Mouse (Mus musculus): ENCODE measurements around the gene Gm10964. TPM values are rescaled to one million over a fixed set of nuclear protein-coding genes. Genes with fewer than 3 reads are reported as not detected.

Gm10964 gene
- total RNA-seq, 2 experiments from 2014 or later = not detected

DNA sequence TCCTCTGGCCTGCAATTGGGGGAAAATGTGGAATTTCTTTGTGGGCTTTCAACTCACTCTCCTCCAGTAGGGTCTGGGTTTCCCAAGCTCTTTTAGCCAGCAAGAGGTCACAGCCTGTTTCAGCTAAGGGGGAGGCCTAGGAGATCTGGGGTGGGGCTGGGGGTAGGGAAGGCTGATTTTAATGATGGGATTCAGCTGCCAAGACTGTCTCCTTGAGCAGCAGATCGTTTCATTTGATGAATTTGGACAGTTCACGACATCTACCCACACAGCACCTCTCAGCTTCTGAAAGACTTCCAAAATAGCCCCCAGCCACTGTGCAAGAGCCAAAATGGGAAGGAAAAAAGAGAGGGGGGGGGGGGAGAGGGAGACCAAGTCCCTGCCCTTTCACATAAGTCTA is 6.0 kb upstream of the Gm10964 start:
- DNase-seq (ENCODE audit: extremely low spot score in 1 of 2, low spot score in 2 of 2) = no peak
- intact Hi-C loops (cut with DNase I) = loop anchor here (5.0 kb wide), 1 partner anchor 156 kb away; the partner anchor contains the start of gene Syt6

DNA sequence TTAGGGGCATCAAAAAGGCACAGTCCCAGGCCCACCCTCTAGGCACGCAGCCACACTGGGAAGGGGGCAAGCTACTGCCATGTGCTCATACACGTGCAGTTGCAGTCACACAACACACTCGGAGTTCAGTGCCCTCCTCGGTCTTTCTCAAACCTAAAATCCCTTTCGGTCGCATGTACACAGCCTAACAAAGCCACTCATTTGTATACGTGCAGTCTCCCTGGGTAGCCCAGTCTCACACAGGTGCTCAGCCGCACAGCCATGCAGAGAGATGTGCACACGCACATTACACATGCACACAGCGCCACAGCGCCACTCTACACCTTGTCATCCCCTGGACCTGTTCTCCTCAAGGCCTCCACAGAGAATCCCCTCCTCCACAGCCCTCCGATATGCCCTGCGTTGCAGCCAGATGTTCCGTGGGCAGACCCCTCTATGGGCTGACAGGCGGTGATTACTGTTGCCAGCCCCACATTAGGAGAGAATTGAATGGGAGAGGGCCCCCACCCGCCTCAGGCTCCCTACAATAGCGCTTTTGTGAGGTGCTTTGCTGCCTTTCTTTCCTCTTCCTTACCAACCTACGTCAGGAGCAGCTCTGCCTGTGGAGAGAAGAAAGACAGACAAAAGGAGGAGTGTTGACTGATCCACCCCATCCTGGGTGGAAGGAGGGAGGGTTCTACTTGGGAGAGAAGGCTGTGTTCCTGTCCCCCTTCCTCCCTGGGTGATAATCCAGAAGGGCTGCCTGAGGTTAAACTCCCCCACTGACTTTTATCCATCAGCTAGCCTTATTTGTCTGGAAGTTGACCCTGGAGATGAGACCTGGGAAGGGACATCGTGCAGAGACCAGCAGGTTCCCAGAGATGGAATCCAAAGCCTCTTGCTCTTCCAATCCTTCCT is 5.1 kb upstream of the Gm10964 start:
- intact Hi-C loops (cut with DNase I) = loop anchor here (5.0 kb wide), 1 partner anchor 157 kb away; the partner anchor contains the start of gene Syt6

DNA sequence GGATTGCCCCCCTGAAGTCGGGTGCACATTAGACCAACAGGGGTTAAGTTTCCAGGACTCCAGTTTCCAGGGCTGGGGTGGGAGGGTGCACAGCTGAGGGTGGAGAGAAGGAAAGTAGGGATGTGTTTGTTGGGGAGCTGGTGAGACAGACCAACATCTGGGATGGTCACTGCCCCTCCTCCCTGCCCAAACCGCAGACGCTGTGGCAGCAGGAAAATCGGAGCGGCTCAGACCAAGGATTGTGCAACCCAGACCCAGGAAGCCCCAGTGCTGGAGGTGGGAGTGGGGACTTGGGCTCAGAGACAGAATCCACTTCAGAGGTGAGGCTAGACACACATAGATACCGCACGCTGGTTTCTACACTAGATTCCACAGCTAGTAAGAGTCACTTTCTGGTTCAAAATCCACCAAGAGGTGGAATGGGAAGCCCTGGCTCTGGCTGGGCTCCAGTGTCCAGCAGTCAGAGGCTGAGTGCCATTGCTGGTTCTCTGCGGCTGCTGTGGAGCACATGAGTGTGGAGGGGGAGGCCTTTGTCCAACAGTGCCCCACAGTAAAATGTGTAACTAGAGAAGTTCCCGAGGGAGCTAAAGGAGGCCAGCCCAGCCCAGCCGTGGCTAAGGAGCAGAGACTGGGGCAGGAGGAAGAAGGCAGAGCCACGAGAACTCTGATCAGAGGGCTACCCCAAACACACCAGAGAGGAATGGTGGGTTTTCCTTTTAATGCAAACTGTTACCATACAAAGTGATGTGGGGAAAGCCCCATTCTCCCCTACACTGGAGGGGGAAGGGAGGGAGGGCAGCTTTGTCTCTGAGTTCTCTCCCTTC is 4.3 kb upstream of the Gm10964 start:
- intact Hi-C loops (cut with DNase I) = loop anchor here (5.0 kb wide), 3 partner anchors 158 to 343 kb away; partner anchors contain the start of gene Syt6
- DNase-seq (ENCODE audit: extremely low spot score in 1 of 2, low spot score in 2 of 2) = no peak

More for the DNA sequence above, 5.1 kb upstream of the Gm10964 start:
- peak; percentile 36 to 38 for DNase-seq (ENCODE audit: extremely low spot score in 1 of 2, low spot score in 2 of 2)

DNA sequence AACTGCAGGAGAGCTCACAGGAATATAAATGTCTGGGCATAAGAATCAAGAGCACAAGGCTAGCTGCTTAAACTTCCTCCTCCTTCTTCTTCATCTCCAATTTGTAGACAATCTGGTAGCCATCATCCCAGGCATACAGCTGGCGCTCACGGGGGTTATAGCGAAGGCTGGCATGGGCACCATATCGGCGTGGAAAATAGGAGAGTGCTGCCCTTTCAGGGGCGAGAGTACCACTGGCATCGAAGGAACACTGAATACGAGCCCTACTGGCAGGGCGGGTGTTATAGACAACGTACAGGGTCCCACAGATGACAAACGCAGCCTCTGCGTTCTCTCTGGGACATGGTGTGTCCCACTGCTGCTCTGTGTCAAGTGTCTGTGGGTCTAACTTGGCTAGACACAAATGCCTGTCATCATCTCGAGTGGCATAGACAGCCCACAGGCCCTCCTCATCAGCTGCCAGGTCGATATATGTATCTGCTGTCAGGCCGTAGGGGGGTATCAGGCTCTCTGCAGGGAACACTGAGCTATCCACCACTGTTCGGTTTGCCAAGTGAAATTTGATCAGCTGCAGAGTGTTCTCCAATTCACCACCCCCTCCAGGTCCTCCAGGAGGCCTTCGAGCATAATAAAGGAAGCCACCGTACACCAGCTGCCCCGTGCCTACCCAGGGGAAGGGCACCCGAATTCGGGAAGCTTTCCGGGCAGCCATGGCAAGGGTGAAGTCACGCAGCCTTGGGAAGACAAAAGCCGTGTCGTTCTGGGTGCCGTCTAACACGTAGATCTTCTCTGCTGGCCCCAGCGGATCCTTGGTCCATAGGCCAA is 3.2 kb upstream of the Gm10964 start:
- intact Hi-C loops (cut with DNase I) = loop anchor here (5.0 kb wide), 2 partner anchors 299 to 344 kb away; no protein-coding TSS in a partner anchor

DNA sequence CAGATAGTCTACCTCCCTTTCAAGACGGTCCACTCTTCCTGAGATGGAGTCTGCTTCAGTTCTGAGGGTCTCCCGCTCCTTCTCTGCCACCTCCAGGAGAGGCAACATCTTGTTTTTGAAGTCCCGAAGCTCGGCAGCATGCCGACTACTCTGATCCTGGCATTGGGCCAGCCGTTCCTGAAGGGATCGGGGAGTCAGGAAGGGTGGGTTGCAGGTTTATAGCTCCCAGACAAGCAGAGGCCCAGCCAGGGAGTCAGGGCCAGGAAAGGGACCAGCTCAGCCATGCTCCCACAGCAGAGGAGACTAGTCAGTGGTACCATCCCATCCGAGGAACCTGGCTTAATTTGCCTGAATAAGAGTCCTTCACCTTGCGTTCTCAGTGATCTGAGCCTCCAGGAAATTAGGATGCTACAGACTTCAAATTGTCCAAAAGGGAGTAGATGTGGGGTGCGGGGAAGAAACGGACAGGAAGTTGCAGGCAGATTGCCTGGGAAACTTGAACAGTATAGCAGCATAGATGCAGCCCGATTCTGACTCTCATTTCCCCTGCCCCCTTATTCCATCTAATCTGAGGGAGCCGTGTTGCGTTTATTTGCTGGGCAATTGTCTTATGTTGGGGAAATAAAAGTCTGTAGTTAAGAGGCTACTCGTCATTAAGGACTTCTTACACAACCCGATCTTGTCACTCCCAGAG is 2.0 kb upstream of the Gm10964 start:
- intact Hi-C loops (cut with DNase I) = loop anchor here (5.0 kb wide), 2 partner anchors 300 to 345 kb away; no protein-coding TSS in a partner anchor
- DNase-seq (ENCODE audit: extremely low spot score in 1 of 2, low spot score in 2 of 2) = peak in 1 of 2 experiments; percentile 75

More for the DNA sequence above, 3.2 kb upstream of the Gm10964 start:
- no peak for DNase-seq (ENCODE audit: extremely low spot score in 1 of 2, low spot score in 2 of 2)

DNA sequence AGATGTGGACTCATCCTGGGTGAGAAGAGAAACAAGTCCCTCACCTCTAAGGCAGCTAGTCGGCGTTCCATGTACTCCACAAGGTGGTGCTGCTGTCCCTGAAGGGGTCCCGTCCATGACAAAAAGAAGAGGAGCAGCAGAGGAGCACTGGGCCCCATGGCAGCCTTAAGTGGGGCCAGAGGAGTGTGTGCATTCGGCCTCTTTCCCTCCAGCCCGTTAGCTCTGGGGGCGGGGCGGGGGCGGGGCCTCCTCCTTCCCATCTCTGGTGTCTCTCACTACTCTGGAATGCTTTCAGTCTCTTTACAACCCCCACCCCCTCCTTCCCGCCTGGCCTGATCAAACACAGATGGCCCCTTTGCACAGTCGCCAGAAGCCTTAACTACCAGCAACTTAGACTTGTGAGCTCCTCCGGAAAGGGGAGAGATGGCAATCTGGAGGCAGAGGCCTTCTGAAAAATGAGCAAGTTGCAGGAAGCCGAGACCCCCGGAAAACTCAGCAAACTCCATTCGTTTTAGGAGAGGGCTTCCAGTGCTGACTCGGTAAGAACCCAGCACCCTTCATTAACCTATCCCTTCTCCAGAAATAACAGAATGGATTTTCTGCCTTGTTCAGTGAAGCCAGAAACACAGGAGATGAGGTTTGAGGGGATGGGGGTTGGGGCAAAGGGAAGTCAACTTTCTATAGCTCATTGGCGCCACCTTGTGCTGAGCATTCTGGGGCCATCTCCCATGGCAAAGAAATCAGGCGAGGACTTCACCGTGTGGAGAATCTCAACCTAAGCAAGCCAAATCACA is 1.2 kb upstream of the Gm10964 start, which contains the start of gene Olfml3:
Gene Olfml3, minus strand, starts transcription at position 224 of the 794 bp plus-strand sequence.
- intact Hi-C loops (cut with DNase I) = loop anchor here (5.0 kb wide), 2 partner anchors 301 to 346 kb away; no protein-coding TSS in a partner anchor
- peak; percentile 88 to 92 for DNase-seq (ENCODE audit: extremely low spot score in 1 of 2, low spot score in 2 of 2)

DNA sequence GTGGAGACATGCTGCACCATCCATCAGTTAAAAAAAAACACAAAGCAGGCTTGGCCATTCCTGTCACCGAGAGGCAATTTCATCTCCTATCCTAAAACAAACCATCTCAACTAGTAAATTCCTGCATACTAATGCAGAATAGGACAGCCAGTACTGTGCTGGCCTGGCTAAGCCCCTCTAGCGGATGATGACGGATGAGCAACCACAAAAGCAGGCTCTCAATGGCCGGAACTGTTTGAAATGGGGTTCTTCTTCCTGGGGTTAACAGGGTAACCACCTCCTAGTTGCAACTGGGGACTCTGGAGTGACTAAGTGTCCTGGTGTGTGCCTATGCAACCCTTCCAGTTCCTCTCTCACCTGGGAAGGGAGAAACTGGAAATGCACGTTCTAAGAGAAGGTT is 1.2 kb downstream of the Gm10964 start:
- no peak for DNase-seq (ENCODE audit: extremely low spot score in 1 of 2, low spot score in 2 of 2)
- intact Hi-C loops (cut with DNase I) = no loop called here

DNA sequence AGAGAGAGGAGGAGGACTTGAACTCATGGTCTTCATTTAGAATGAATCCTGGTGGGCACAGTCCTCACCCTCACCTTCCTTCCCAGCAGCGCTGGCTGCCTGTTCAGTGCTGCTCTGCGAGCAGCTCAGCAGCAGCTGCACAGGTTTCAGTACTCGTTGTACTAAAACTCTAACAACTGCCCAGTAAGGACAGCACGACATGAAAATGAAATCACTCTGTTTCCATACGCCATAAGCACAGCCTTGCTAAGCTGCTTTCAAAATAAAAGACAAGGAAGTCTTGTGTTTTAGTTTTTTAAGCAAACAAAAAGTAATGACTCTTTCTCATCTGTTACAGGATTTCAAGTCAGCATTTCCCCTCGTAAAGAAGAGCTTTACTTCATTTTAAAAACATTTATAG is 4.0 kb downstream of the Gm10964 start:
- intact Hi-C loops (cut with DNase I) = no loop called here
- DNase-seq (ENCODE audit: extremely low spot score in 1 of 2, low spot score in 2 of 2) = no peak

DNA sequence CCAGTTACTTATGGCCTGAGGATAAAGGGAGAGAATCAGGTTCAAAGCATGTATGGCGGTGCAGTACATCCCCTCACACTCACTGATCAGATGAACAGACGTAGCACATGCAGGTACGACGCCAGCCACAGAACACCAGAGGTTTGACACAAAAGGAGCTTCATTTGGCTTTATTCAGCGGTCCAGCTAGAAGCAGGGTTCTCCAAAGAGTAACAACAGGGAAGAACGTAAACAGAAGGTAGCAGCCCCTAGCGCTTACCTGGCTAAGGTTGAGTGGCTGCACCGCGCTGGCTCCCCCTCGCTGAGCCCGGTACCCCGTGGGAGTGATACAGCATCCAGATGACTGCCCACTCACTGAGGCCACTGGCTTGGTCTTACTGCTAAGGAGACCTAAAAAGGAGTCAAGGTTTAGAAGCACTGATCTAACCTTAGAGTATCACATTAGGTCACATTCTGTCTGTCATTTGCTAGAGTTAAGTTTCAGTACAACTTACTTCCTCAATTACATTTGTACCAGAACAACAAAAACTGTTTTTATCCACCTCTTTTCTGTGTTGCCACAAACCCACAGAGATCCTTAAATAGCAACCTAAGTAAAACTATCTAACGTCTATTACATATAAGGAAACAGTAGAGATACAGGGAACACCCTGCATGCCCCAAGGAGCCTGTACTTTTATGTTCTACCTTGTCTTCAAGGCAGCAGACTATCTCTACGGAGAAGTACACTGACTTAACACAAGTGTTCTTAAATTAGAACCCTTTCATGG is 6.0 kb downstream of the Gm10964 start:
- DNase-seq (ENCODE audit: extremely low spot score in 1 of 2, low spot score in 2 of 2) = no peak
- intact Hi-C loops (cut with DNase I) = no loop called here

DNA sequence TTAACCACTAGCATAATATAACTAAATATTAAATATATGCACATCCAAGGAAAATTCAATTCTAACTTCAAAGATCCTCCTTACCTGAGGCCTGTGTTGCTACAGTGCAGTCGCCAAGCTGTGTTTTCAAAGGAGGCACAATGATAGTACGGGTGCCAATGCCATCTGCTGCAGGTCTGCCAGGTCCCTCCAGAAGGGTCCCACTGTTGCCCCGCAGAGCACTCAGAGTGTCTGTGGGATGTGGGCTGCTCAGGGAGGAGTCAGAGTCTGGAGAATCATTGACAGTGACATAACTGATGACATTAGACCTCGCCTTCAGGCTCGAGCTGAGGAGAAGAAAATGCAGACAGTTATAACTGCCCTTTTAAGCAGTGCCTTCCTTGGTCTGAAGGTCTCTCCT is 7.5 kb downstream of the Gm10964 start:
- intact Hi-C loops (cut with DNase I) = no loop called here

DNA sequence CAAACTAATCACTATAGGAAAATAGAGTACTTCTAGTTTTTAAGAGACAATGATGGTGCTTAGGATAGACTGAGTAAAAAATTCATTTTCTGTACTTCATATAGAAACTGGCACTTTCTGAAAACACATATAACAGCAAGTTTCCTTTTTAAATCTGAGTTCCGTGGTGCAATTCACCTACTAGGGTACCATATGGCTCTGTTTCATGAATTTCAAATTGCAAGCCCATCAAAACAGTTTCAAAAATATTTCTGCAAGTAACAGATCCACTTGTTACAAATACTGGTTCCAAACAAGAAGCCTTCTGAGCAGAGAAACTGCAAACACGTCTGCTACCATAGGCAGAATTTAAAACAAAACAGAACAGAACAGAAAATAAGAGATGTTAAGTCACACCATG is 12.4 kb downstream of the Gm10964 start:
- intact Hi-C loops (cut with DNase I) = loop anchor here (5.0 kb wide), 1 partner anchor 56 kb away; the partner anchor contains the start of genes Ap4b1, Dclre1b and Gm43064
- DNase-seq (ENCODE audit: extremely low spot score in 1 of 2, low spot score in 2 of 2) = no peak

More for the DNA sequence above, 7.5 kb downstream of the Gm10964 start:
- no peak for DNase-seq (ENCODE audit: extremely low spot score in 1 of 2, low spot score in 2 of 2)

DNA sequence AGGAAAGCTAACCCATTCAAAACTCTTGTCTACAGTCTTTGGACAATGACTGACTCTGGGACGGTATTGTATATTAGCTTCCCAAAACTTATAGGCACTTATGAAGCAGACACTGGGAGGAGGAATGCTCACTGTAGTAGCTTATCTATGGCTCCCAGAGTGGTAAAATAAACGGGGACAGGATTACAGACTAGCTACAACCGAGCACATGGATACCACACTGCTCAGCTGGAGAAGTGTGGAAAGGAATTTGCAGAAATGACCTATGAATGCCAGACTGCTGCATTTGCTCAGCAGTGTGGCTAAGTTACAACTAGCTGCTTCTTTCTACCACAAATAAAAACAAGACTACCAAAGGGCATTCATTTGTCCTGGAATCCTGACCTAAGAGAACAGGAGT is 16.2 kb downstream of the Gm10964 start:
- intact Hi-C loops (cut with DNase I) = no loop called here
- no peak for DNase-seq (ENCODE audit: extremely low spot score in 1 of 2, low spot score in 2 of 2)

DNA sequence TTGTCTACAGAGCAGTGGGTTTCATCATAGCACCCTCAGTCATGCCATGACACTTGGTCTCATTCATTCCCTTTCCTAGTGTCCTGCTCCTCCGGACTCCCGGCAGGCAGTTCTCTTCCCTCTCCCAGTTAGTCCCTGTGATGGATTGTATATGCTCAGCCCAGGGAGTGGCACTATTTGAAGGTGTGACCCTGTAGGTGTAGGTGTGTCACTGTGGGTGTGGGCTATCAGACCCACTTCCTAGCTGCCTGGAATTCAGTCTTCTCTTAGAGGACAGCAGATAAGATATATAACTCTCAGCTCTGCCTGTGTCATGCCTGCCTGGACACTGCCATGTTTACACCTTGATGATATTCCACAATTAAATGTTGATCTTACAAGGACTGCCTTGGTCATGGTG is 17.8 kb downstream of the Gm10964 start:
- intact Hi-C loops (cut with DNase I) = no loop called here
- no peak for DNase-seq (ENCODE audit: extremely low spot score in 1 of 2, low spot score in 2 of 2)

DNA sequence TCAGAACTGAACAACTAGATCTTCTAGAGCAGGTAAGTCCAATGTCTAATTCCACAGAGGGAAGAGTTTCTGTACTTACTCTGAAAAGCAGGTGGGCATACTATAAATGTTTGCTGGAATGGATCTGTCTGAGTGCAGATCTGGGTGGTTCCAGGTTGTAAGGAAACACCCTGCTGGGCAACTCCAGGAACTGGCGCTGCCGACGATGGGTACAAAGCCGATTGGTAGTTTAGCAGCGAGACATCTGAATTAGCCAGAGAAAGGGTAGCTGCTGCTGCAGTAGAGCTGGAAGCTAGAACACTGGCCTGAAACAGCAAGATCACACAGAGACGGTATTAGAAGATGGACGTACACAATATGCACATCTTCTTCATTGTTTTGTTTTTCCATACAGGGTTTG is 19.3 kb downstream of the Gm10964 start:
- intact Hi-C loops (cut with DNase I) = no loop called here
- DNase-seq (ENCODE audit: extremely low spot score in 1 of 2, low spot score in 2 of 2) = no peak

DNA sequence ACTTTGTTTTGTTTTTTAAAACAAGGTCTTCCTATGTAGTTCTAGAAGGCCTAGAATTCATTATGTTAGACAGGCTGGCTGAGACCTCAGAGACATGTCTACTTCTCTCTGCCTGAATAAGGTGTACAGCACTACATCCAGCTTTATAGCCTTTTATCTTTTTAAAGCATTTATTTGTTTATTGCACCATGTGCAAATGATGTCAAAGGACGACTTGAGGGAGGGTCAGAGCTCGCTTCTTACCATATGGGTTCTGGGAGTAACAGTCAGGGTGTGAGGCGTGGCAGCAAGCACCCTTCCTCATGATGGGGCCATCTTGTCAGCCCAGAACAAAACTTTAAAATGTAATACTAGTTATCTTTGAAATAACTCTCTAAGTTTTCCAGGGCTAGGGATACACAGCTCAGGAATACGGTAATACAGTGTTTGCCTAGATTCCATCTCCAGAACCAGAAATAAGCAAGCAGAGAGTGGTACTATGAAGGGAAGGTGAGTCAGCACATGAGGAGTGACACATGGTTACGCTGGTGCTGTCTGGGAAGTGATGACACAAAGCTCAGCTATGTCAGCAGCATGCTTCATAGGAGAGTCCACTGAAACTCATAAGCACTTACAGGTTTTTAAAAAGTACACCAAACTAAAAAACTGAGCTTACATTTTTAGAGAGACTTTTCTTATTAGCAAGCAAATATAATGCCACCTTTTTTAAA is 20.2 kb downstream of the Gm10964 start:
- DNase-seq (ENCODE audit: extremely low spot score in 1 of 2, low spot score in 2 of 2) = no peak
- intact Hi-C loops (cut with DNase I) = no loop called here

DNA sequence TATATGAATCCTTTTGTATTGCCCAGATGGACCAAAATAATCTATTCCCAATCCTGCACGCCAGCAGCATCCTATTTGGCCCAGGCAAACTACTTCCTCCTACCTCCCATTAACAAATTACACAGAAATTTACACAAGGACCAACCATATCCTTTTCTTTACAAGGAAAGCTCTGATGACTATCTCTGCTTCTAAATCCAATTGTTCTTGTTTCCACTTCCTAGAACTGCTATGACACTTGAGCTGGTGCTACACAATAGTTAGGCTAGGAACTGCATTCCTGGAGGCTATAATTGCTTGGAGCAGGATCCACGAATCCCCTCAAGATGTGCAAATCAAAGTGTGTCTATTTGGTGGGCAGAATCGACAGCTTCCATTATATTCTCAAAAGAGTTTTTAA is 27.6 kb downstream of the Gm10964 start:
- no peak for DNase-seq (ENCODE audit: extremely low spot score in 1 of 2, low spot score in 2 of 2)
- intact Hi-C loops (cut with DNase I) = no loop called here

Measured in left cerebral cortex, postnatal 10 days (tissue).